Mouse (Mus musculus) forebrain, embryonic 14.5 days (tissue): ENCODE results near the gene Fam167b. TPM values are rescaled to one million over a fixed set of nuclear protein-coding genes. Genes with fewer than 3 reads are reported as not detected.

Experiments
- ATAC-seq: fragments of 200-750 bp; cut with Nextera tagmentation; 2 replicates; pipeline ENCODE4 v1.8.0; 2017; ENCODE audit warnings: mild to moderate bottlenecking, moderate library complexity
- DNase-seq: peaks from one replicate; pipeline ENCODE4 v3.0.0-alpha.2; 2015; ENCODE audit warnings: low spot score
- H3K27ac ChIP-seq: fragments of 300-500 bp; sonication (generic); 2 replicates; pipeline ENCODE4 v1.5.1; 2014; ENCODE audit warnings: low read depth, mild to moderate bottlenecking, control low read depth, low read length, moderate library complexity
- H3K27me3 ChIP-seq: fragments of 300-500 bp; sonication (generic); replicated peaks from 2 replicates; pipeline ENCODE4 v1.6.1; 2014; ENCODE audit warnings: low read length, control low read depth, mixed read lengths; ENCODE audit not compliant: control insufficient read depth, insufficient read depth
- H3K36me3 ChIP-seq: fragments of 300-500 bp; sonication (generic); 2 replicates; pipeline ENCODE4 v1.6.1; 2014; ENCODE audit warnings: low read length, control low read depth; ENCODE audit not compliant: control insufficient read depth, insufficient read depth
- H3K4me1 ChIP-seq: fragments of 300-500 bp; sonication (generic); 2 replicates; pipeline ENCODE4 v1.6.1; 2014; ENCODE audit warnings: antibody characterized with exemption, low read length, control low read depth; ENCODE audit not compliant: control insufficient read depth, insufficient read depth
- H3K4me2 ChIP-seq: fragments of 300-500 bp; sonication (generic); 2 replicates; pipeline ENCODE4 v1.6.1; 2014; ENCODE audit warnings: mild to moderate bottlenecking, control low read depth, low read length
- H3K4me3 ChIP-seq: fragments of 300-500 bp; sonication (generic); 2 replicates; pipeline ENCODE4 v1.5.1; 2014; ENCODE audit warnings: low read depth, low read length, control low read depth
- H3K9ac ChIP-seq: fragments of 300-500 bp; sonication (generic); 2 replicates; pipeline ENCODE4 v1.6.1; 2014; ENCODE audit warnings: mild to moderate bottlenecking, low read length, control low read depth, moderate library complexity
- H3K9me3 ChIP-seq: fragments of 300-500 bp; sonication (generic); replicated peaks from 2 replicates; pipeline ENCODE4 v1.6.1; 2016; ENCODE audit warnings: low read length, control low read depth, mixed read lengths; ENCODE audit not compliant: control insufficient read depth
- whole genome bisulfite sequencing: fragments of 180-500 bp; shearing (Covaris S2); extraction: QIAGEN DNeasy Blood & Tissue Kit; methylation state at CpG from one replicate; pipeline ENCODE4 v1.1.7; 2014; 5-methylcytosine and 5-hydroxymethylcytosine counted together
- polyA plus RNA-seq: library from polyadenylated mRNA; unstranded; fragments of >200 nt; fragmentation: Nextera tagmentation; extraction: Ambion mirVana; gene quantifications from 2 replicates; pipeline ENCODE4 v1.2.1, GENCODE M21; 2014

Fam167b gene
- polyA plus RNA-seq, 1 experiment from 2014 or later: not detected

GRCm38 (mm10) chr4:129572236-129573092 lies 5.9 kb downstream of the Fam167b start:
- Histone ChIP-seq H3K27me3 (no peaks in the 10 kb centered on the region), H3K9me3 (no peaks in the 10 kb centered on the region), H3K4me3 (no peak overlapping the region), H3K27ac (no peak overlapping the region), H3K4me2 (no peak overlapping the region), H3K9ac (no peak overlapping the region), H3K36me3 (no peaks in the 10 kb centered on the region), H3K4me1 (no peaks in the 10 kb centered on the region)
- 89% methylated on average over 13 of the region's 13 CpGs for WGBS
- ATAC-seq: no peak
- DNase-seq: no peak

- Histone ChIP-seq H3K9ac (no peak overlapping the region), H3K4me3 (no peak overlapping the region), H3K9me3 (no peaks in the 10 kb centered on the region), H3K27me3 (no peaks in the 10 kb centered on the region), H3K4me1 (no peaks in the 10 kb centered on the region), H3K27ac (no peak overlapping the region), H3K36me3 (no peaks in the 10 kb centered on the region), H3K4me2 (no peak overlapping the region)
- ATAC-seq (no peak), DNase-seq (no peak)
- WGBS: 73% methylated on average over 8 of the region's 8 CpGs
These were observed 6.7 kb downstream of the Fam167b start for GRCm38 (mm10) chr4:129571551-129572084.

- no peak for ATAC-seq
- Histone ChIP-seq H3K4me3 (no peak overlapping the region), H3K9me3 (no peaks in the 10 kb centered on the region), H3K27ac (no peak overlapping the region), H3K4me1 (no peaks in the 10 kb centered on the region), H3K4me2 (no peak overlapping the region), H3K9ac (no peak overlapping the region), H3K27me3 (no peaks in the 10 kb centered on the region), H3K36me3 (no peaks in the 10 kb centered on the region)
- WGBS: 89% methylated on average over 6 of the region's 6 CpGs
- DNase-seq: no peak
These were observed 8.3 kb downstream of the Fam167b start for GRCm38 (mm10) chr4:129570028-129570427.

GRCm38 (mm10) chr4:129568366-129568765 lies 10.0 kb downstream of the Fam167b start:
- Histone ChIP-seq H3K36me3 (no peaks in the 10 kb centered on the region), H3K9me3 (no peaks in the 10 kb centered on the region), H3K4me2 (no peak overlapping the region), H3K27ac (no peak overlapping the region), H3K4me3 (no peak overlapping the region), H3K4me1 (no peaks in the 10 kb centered on the region), H3K27me3 (no peaks in the 10 kb centered on the region), H3K9ac (no peak overlapping the region)
- ATAC-seq (no peak), DNase-seq (no peak)
- 91% methylated on average over 7 of the region's 7 CpGs for WGBS

- ATAC-seq (no peak), DNase-seq (no peak)
- no peak overlapping the region for H3K4me3 ChIP-seq
- WGBS: 91% methylated on average over 6 of the region's 6 CpGs
- H3K4me1 ChIP-seq: no peaks in the 10 kb centered on the region
- H3K4me2 ChIP-seq: no peak overlapping the region
- no peaks in the 10 kb centered on the region for H3K36me3 ChIP-seq
- no peak overlapping the region for H3K9ac ChIP-seq
- no peaks in the 10 kb centered on the region for H3K27me3 ChIP-seq
- H3K9me3 ChIP-seq: no peaks in the 10 kb centered on the region
- H3K27ac ChIP-seq: no peak overlapping the region
These were observed 13.2 kb downstream of the Fam167b start for GRCm38 (mm10) chr4:129565139-129565538.

- Histone ChIP-seq H3K36me3 (no peaks in the 10 kb centered on the region), H3K4me3 (no peak overlapping the region), H3K9ac (no peak overlapping the region), H3K4me2 (no peak overlapping the region), H3K27ac (no peak overlapping the region), H3K27me3 (no peaks in the 10 kb centered on the region), H3K9me3 (no peaks in the 10 kb centered on the region), H3K4me1 (no peaks in the 10 kb centered on the region)
- no peak for ATAC-seq
- 82% methylated on average over 8 of the region's 8 CpGs for WGBS
- DNase-seq: no peak
These were observed 14.6 kb downstream of the Fam167b start for GRCm38 (mm10) chr4:129563718-129564117.

- DNase-seq: no peak
- Histone ChIP-seq H3K9me3 (no peaks in the 10 kb centered on the region), H3K27me3 (no peaks in the 10 kb centered on the region), H3K36me3 (no peaks in the 10 kb centered on the region), H3K4me2 (no peak overlapping the region), H3K27ac (no peak overlapping the region), H3K4me1 (no peaks in the 10 kb centered on the region), H3K4me3 (no peak overlapping the region), H3K9ac (no peak overlapping the region)
- no peak for ATAC-seq
- 95% methylated on average over 5 of the region's 5 CpGs for WGBS
These were observed 17.2 kb downstream of the Fam167b start for GRCm38 (mm10) chr4:129561184-129561583.

- 86% methylated on average over 12 of the region's 12 CpGs for WGBS
- ATAC-seq (no peak), DNase-seq (no peak)
- H3K27ac ChIP-seq: no peak overlapping the region
- no peak overlapping the region for H3K4me2 ChIP-seq
- peaks cover 6% of the 10 kb centered on the region for H3K4me1 ChIP-seq
- H3K27me3 ChIP-seq: no peaks in the 10 kb centered on the region
- no peaks in the 10 kb centered on the region for H3K9me3 ChIP-seq
- H3K9ac ChIP-seq: no peak overlapping the region
- H3K36me3 ChIP-seq: no peaks in the 10 kb centered on the region
- H3K4me3 ChIP-seq: no peak overlapping the region
These were observed 19.9 kb downstream of the Fam167b start for GRCm38 (mm10) chr4:129558321-129558955.
